Mouse (Mus musculus) ES-CJ7 (cell line): ENCODE results near the gene Asb16.

Experiments
- DNase-seq: peaks from one replicate; pipeline ENCODE4 v3.0.0; 2011; ENCODE audit warnings: low read depth, low spot score

The Asb16 gene

DNA sequence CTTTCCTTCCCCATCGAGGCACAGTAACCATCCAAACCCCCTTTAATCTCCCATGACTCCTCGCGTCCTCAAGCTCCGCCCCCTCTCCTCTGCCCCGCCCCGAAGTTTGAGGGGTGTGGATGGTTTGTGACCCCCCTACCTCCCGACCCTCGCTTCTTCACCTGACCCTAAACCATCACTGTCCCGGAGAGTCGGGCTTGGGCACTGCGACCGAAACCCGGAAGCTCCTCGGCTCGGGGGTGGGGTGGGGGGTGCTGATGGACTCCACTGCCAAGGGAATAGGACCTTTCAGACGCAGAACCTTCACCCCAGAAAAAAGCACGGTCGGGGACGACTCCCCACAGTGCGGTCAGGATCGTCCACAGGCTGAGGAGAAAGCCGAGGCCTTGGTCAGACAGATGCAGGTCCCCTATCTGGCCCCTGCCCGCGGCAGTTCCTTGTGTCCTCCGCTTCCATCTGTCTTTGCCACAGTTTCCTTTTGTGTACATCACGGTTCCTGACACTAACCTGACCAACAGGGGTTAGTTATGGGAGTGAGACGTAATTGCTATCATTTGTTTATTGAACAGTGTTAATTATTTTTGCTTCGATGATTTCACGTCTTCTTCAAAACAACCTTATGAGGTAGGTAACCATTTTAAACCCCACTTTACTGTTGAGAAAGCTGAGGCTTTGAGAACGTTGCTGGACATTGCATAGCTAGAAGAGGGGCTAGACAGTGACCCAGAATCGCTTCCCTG, 16.7 kb downstream of the Asb16 start:
- no peak for DNase-seq

GRCm38 (mm10) chr11:102287485-102287884, 18.9 kb downstream of the Asb16 start:
- no peak for DNase-seq

- no peak for DNase-seq
Measured at GRCm38 (mm10) chr11:102288027-102288804, 19.7 kb downstream of the Asb16 start.

DNA sequence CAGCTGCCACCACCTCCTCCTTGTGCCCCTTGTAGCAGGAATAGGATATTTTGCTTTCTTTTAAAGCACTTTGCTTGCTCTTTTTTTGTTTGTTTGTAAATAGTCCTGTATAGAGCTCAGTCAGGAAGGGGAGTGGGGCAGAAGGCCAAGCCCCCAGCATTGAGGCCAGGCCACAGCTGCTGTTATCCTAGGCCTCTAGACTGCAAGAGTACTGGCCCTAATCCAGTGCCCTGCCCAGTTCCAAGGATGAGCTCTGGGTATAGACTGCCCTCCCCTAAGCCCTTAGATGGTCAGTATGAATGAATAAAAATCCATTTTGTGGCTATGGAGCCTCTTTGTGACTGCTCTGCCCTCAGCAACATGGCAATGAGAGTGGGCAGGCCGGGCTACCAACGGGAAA, 20.4 kb downstream of the Asb16 start:
- no peak for DNase-seq

DNA sequence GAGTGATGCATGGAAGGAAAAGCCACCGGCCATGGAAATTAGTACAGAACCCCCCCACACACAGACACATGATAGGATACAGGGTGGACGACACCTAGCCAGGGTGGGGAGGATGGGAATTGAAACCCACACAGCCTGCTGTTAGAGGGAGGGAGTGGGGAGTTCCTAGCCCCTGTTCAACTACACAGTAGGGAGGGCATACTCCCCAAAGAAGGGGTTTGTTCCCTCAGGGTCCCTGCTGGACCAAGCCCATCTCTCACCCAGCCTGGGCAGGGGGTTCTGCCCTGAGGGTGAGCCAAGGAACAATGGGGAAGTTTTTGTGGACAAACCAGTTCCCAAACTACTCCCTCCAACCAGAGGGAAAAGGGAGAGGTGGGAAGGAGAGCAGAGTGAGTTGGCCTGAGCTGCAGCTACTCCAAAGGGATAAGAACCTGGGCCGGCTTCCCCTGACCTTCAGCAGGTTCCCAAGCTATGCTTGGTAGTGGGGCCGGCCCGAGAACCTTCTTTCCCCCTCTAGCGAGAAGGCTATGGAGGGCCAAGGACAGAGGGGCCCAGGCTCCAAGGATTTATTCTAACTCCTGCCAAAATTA, 21.1 kb downstream of the Asb16 start:
- no peak for DNase-seq

DNA sequence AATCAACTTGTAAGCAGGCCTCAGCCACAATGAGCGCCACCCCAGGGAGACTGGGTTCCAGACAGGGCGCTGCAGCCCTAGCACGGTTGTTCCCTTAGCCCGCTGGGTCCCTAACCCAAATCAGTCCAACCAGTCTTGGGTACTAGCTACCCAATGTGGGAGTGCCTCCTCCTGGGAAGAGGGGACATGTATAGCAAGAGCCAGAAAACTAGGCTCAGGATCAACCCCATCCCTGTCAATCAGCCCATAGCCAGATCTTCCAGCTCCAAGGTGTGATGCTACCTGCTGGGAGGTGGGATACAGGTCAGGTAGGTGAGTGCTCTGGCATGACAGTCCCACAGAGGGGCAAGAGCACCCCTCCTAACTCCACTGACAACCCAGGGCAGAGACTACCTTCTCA, 21.6 kb downstream of the Asb16 start:
- DNase-seq: no peak

GRCm38 (mm10) chr11:102291051-102291535, 22.6 kb downstream of the Asb16 start:
- no peak for DNase-seq

GRCm38 (mm10) chr11:102293971-102294370, 25.4 kb downstream of the Asb16 start:
- no peak for DNase-seq

GRCm38 (mm10) chr11:102294416-102294815, 25.9 kb downstream of the Asb16 start:
- DNase-seq: no peak

DNA sequence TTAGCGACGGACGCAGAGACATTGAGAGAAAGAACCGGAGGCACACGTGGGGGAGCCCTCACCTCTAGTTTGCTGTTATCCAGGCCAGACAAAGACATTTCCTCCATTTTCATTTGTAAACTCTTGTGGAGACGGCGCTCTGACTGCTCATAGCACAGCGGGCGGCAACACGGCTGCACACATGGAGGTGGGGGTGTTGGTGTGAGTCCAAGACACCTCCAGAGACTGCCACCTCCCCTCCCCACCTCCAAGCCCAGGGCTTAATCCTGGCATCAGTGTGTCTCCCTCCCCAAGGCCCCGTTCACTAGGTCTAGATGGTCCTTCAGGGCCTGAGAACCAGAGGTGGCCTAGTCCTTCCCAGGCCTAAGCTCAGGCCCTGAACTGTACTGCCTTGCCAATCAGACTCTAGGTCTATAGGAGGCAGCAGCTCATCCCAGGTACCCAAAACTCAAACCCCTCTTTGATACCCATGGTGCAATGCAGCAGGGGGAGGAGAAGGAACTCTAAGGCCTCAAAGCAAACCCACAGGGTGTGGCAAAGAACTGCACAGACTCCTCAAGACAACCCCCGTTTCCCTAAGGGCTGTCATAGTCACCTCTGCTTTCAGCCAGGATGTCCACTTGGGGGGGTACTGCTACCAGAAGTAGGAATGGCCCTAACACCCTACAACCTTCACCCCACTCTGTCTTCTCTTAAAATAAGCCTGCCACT, 26.5 kb downstream of the Asb16 start:
- DNase-seq: peak; percentile 85

DNA sequence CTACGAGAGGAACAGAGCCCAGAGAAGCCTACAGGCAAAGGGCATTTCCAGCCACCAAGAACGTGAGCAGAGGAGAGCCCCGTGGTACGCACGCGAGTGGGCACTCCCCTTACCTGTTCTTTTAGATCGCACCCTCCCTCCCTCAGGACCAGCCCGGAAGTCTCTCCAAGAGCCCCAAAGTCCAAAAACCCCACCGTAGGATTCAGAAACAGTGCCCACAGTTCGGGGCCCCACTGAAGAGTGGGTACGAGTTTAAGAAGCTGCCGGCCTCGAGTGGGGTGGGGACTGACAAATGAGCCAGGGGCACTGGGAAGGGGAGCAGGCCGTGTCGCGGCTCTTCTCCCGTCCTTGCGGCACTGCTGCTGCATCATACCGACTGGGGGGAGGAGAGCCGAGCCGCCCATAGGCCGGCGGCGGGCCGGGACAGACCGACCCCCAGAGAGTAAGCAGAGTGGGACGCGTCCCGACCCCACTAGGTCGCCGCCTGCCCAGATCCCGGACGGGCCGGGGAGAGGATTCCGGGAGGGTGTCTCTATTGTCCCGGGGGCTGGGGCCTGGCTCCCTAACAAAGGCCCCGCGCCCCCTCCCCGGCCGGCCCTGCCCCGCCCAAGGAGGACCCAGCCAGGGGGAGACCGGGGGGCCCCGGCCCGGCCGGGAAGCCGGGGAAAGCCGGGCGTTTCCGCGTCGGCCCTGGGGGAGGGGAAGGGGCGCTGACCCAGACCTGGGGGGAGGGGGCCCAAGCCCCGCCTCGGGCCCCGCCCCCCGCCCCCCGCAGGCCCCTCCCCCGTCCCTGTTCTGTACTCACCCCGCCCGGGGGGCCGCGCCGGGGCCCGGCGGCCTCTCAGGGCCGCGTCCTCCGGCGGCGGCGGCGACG, 27.3 kb downstream of the Asb16 start:
- no peak for DNase-seq

DNA sequence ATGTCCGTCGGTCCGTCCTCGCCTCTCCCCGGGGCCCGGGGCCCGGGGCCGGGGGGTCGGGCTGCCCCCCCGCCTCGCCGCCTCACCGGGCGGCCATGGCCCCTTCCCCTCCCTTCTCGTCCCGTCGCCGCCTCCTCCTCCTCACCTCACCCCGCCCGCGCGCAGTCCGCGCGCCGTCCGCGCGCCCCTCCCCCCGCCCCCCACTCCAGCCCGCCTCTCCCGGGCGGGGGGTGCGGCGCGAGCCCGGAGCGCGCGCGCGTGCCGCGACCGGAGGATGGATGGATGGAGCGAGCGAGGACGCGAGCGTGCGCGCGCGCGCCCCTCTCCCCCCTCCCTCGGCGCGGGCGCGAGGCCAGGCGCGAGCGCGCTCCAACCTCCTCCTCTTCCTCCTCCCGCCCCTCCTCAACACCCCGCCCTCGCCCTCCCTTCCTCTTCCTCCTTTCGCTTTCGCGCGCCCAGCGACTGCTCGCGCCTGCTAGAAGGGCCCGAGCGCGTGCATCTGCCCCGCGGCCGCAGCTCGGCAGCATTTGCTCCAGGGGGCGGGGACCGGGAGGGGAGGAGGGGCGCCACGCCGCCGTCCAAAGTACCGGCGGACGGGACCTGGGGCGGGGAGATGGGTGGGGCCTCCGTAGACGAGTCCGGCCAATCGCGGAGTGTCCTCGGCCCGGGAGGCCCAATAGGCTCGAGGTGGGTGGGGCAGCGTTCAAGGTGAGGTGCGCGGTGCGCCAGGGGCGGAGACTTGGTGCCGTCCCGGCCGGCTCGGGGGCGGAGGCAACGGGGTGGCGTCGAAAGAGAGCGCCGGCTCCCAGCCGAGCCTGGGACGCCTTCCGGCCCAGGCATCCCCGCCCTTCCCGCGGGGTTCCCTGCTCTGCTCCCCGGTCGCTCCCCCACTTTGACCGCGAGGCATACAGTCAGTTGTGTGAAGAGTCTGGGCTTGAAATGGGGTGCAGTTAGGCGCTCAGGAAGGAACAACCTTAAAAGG, 28.2 kb downstream of the Asb16 start, which contains the start of gene Atxn7l3:
TSS of gene Atxn7l3 (minus strand) at position 141 of the 982 bp plus-strand sequence.
- peak; percentile 99 for DNase-seq

DNA sequence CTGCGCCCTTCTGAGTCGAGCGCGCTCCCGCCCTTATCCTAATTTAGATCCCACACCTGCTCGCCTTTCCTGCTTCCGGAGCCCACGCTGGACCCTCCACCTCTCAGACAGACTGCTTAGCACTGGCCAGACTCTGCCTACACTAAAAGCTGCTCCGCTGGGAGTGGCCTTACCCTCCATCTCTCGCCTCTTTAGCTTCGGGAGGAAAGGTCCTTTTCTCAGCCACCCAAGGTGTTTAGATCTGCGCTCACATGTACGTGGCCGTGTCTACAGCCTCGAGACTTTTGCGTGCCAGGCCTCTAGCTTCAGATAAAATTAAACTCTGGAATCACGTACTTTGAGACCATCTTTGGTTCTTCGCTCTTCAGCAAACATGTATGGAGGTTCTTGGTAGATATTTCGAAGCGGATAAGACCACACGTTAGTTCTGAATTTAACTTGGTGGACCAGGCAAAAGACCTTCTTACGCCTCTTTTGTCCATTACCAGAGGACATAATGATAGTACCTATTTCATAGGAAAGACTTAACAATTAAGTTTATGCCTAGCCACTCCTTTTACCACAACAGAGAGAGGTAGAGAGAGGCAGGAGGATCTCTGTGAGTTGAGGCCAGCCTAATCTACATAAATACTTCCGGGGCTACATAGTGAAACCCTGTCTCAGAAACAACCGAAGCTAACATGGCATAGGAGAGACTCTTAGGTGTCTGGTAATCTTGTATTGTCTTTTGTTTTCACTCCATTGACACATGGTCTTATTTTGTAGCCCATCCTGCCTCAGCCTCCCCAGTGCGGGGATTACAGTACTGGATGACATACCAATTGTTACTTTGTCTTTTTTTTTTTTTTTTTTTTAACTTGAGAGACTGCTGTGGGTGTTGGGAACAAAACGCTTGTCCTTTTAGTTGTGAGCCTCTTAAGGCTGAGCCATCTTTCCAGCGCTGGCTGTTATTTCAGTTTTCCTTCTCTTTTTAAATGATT, 29.3 kb downstream of the Asb16 start:
- no peak for DNase-seq

DNA sequence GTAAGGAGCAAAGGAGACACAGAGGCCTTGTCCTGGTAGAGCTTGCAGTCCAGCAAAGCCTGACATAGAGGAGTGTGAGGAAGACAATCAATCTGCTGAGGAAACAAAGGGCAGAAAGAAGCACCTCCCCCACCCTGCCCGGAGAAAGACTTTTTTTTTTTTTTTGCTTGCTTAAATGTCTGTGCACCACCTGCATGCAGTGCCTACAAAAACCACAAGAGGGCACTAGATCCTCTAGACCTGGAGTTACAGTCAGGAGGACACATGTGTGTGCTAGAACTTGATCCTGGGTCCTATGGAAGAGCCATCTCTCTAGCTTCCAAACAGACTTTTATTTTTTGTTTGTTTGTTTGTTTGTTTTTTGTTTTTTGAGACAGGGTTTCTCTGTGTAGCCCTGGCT, 31.3 kb downstream of the Asb16 start:
- DNase-seq: peak; percentile 97

- no peak for DNase-seq
Measured at GRCm38 (mm10) chr11:102304141-102304540, 35.6 kb downstream of the Asb16 start.

DNA sequence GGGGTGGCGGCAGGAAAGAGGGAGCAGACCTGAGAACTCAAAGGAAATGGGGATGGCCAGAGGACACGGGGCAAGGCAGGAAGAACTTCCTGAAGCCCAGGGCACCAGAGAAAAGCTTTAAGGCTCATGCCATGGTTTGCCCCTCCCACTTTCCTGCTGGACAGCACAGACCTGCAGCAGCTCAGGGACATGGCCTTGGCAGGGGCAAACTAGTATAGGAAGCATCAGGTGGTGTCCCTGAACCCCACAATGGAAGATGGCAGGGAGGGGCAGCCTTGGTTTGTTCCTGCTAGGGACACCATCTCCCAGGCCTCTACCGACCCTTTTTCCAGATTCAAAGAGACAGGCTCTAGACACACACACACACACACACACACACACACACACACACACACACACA, 36.8 kb downstream of the Asb16 start:
- no peak for DNase-seq

DNA sequence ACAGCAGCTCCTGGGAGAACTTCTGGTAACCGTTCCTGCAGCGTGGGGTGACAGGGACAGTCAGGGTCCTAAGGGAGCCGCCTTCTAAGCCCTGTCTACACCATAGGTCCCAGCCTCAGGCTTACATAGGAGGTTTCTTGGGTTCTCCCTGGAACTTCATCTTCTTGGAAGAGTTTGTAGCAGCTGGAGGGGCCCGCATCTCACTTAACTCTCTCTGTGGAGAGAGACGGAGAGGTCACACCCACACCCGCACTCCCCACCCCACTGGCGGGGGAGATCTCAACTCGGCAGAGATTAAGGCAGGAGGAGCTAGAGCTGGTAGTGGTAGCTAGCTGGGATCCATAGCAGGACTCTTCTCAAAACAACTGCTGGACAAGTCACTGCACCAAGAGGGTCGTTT, 39.6 kb downstream of the Asb16 start:
- no peak for DNase-seq

DNA sequence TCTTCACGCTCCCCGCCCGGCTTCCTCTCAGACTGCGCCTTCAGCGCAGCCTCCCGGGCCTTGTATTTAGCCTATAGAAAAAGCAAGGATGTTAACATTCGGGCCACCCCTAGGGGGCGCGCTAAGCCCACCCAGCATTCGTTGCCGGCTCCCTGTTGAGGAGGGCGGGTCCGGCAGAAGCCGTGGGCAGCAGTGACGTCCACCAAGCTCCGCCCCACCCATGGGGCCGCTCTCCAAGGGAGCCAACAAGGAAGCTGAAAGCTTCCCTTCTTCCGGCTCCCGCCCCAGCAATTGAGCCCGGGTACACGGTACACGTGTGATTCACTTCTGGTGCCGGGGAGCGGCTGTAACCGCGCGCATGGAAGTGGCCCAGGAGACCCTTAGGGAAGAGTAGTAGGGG, 40.4 kb downstream of the Asb16 start:
- peak; percentile 93 for DNase-seq
